Mouse (Mus musculus): ENCODE measurements at regions not wholly inside any gene's neighbourhood (a gene's known extent, or its start where the extent isn't known, plus 50 kb on each side); places are given as distances from the start of the nearest gene placed in this dataset.

GRCm38 (mm10) chr16:92946554-92946953, 120.6 kb upstream of the Runx1 start:
- peak; percentile 71 for ATAC-seq (ENCODE audit: extremely low read depth, insufficient number of reproducible peaks, low FRiP score, poor library complexity, severe bottlenecking)

- ATAC-seq (ENCODE audit: extremely low read depth, insufficient number of reproducible peaks, low FRiP score, poor library complexity, severe bottlenecking): no peak
Measured at GRCm38 (mm10) chr16:92943901-92944300, 118.0 kb upstream of the Runx1 start.

GRCm38 (mm10) chr16:92939618-92940017, 113.7 kb upstream of the Runx1 start:
- no peak for ATAC-seq (ENCODE audit: extremely low read depth, insufficient number of reproducible peaks, low FRiP score, poor library complexity, severe bottlenecking)

GRCm38 (mm10) chr16:92935848-92936535, 110.0 kb upstream of the Runx1 start:
- ATAC-seq (ENCODE audit: extremely low read depth, insufficient number of reproducible peaks, low FRiP score, poor library complexity, severe bottlenecking): no peak

- ATAC-seq (ENCODE audit: extremely low read depth, insufficient number of reproducible peaks, low FRiP score, poor library complexity, severe bottlenecking): no peak
Measured at GRCm38 (mm10) chr16:92930103-92930502, 104.2 kb upstream of the Runx1 start.

GRCm38 (mm10) chr16:92928201-92928600, 102.3 kb upstream of the Runx1 start:
- ATAC-seq (ENCODE audit: extremely low read depth, insufficient number of reproducible peaks, low FRiP score, poor library complexity, severe bottlenecking): 0 out of 2 replicates have a peak, but pooled peaks have one; percentile 27

GRCm38 (mm10) chr16:92927662-92928061, 101.7 kb upstream of the Runx1 start:
- ATAC-seq (ENCODE audit: extremely low read depth, insufficient number of reproducible peaks, low FRiP score, poor library complexity, severe bottlenecking): no peak

GRCm38 (mm10) chr16:92926853-92927252, 100.9 kb upstream of the Runx1 start:
- ATAC-seq (ENCODE audit: extremely low read depth, insufficient number of reproducible peaks, low FRiP score, poor library complexity, severe bottlenecking): no peak

GRCm38 (mm10) chr16:92920947-92921346, 95.0 kb upstream of the Runx1 start:
- ATAC-seq (ENCODE audit: extremely low read depth, insufficient number of reproducible peaks, low FRiP score, poor library complexity, severe bottlenecking): no peak

- no peak for ATAC-seq (ENCODE audit: extremely low read depth, insufficient number of reproducible peaks, low FRiP score, poor library complexity, severe bottlenecking)
Measured at GRCm38 (mm10) chr16:92917356-92917755, 91.4 kb upstream of the Runx1 start.

GRCm38 (mm10) chr16:92915651-92916050, 89.7 kb upstream of the Runx1 start:
- ATAC-seq (ENCODE audit: extremely low read depth, insufficient number of reproducible peaks, low FRiP score, poor library complexity, severe bottlenecking): no peak

- no peak for ATAC-seq (ENCODE audit: extremely low read depth, insufficient number of reproducible peaks, low FRiP score, poor library complexity, severe bottlenecking)
Measured at GRCm38 (mm10) chr16:92906873-92907272, 80.9 kb upstream of the Runx1 start.

GRCm38 (mm10) chr16:92905626-92906025, 79.7 kb upstream of the Runx1 start:
- no peak for ATAC-seq (ENCODE audit: extremely low read depth, insufficient number of reproducible peaks, low FRiP score, poor library complexity, severe bottlenecking)

- ATAC-seq (ENCODE audit: extremely low read depth, insufficient number of reproducible peaks, low FRiP score, poor library complexity, severe bottlenecking): no peak
Measured at GRCm38 (mm10) chr16:92903892-92904473, 78.0 kb upstream of the Runx1 start.

GRCm38 (mm10) chr16:92903486-92903885, 77.5 kb upstream of the Runx1 start:
- no peak for ATAC-seq (ENCODE audit: extremely low read depth, insufficient number of reproducible peaks, low FRiP score, poor library complexity, severe bottlenecking)

GRCm38 (mm10) chr16:92899704-92900103, 73.8 kb upstream of the Runx1 start:
- no peak for ATAC-seq (ENCODE audit: extremely low read depth, insufficient number of reproducible peaks, low FRiP score, poor library complexity, severe bottlenecking)

- ATAC-seq (ENCODE audit: extremely low read depth, insufficient number of reproducible peaks, low FRiP score, poor library complexity, severe bottlenecking): no peak
Measured at GRCm38 (mm10) chr16:92891741-92892140, 65.8 kb upstream of the Runx1 start.

GRCm38 (mm10) chr16:92890713-92891112, 64.8 kb upstream of the Runx1 start:
- no peak for ATAC-seq (ENCODE audit: extremely low read depth, insufficient number of reproducible peaks, low FRiP score, poor library complexity, severe bottlenecking)

- ATAC-seq (ENCODE audit: extremely low read depth, insufficient number of reproducible peaks, low FRiP score, poor library complexity, severe bottlenecking): no peak
Measured at GRCm38 (mm10) chr16:92889537-92889936, 63.6 kb upstream of the Runx1 start.

GRCm38 (mm10) chr16:92886226-92886625, 60.3 kb upstream of the Runx1 start:
- ATAC-seq (ENCODE audit: extremely low read depth, insufficient number of reproducible peaks, low FRiP score, poor library complexity, severe bottlenecking): no peak

GRCm38 (mm10) chr16:92883821-92884272, 57.9 kb upstream of the Runx1 start:
- no peak for ATAC-seq (ENCODE audit: extremely low read depth, insufficient number of reproducible peaks, low FRiP score, poor library complexity, severe bottlenecking)
